Mouse (Mus musculus) G1E (cell line): ENCODE measurements around the gene B230219D22Rik. TPM values are rescaled to one million over a fixed set of nuclear protein-coding genes. Genes with fewer than 3 reads are reported as not detected.
"Not testable (repeated sequence)": the region's sequence is repeated elsewhere in the genome, so short reads cannot be mapped to it uniquely, and the experiment has no call there.

ENCODE experiments used
- ATAC-seq: 2 replicates; pipeline ENCODE4 v1.8.0; 2016; ENCODE audit warnings: mild to moderate bottlenecking; ENCODE audit not compliant: insufficient number of reproducible peaks, poor library complexity, low FRiP score, severe bottlenecking; ENCODE audit errors: extremely low read depth
- DNase-seq: peaks from one replicate; pipeline ENCODE4 v3.0.0; 2012; ENCODE audit warnings: low spot score
- H3K27me3 ChIP-seq: 2 replicates; pipeline ENCODE4 v1.6.1; 2012; ENCODE audit warnings: mild to moderate bottlenecking, low read length, inconsistent platforms; ENCODE audit not compliant: insufficient read depth
- H3K36me3 ChIP-seq: replicated peaks from 2 replicates; pipeline ENCODE3; 2012; ENCODE audit warnings: mild to moderate bottlenecking, inconsistent platforms
- H3K4me1 ChIP-seq: 2 replicates; pipeline ENCODE4 v1.6.1; 2012; ENCODE audit warnings: low read depth, low read length, inconsistent platforms, mixed read lengths; ENCODE audit not compliant: insufficient read depth
- H3K4me3 ChIP-seq: 2 replicates; pipeline ENCODE4 v1.5.1; 2012; ENCODE audit warnings: low read depth, mild to moderate bottlenecking, inconsistent platforms, low read length, moderate library complexity, mixed read lengths
- H3K9me3 ChIP-seq: replicated peaks from 2 replicates; pipeline ENCODE4 v1.6.1; 2012; ENCODE audit warnings: inconsistent platforms
- CTCF ChIP-seq: IDR thresholded peaks from 2 replicates; pipeline ENCODE4 v1.5.1; 2012; ENCODE audit warnings: low read depth, low read length, inconsistent platforms, mixed read lengths
- GATA1 ChIP-seq: IDR thresholded peaks from 2 replicates; pipeline ENCODE4 v1.6.1; 2012; ENCODE audit warnings: borderline replicate concordance, low read length, inconsistent platforms, mixed read lengths
- GATA2 ChIP-seq: IDR thresholded peaks from 2 replicates; pipeline ENCODE4 v1.6.1; 2012; ENCODE audit warnings: low read depth, low read length, inconsistent platforms, borderline replicate concordance
- POLR2AphosphoS5 ChIP-seq: IDR thresholded peaks from 2 replicates; pipeline ENCODE4 v1.6.1; 2012; ENCODE audit warnings: low read depth, low read length, inconsistent platforms; ENCODE audit not compliant: insufficient replicate concordance
- TAL1 ChIP-seq: conservative IDR thresholded peaks from 2 replicates; pipeline ENCODE4 v1.6.1; 2012; ENCODE audit warnings: low read depth, low read length, inconsistent platforms, mixed read lengths
- polyA plus RNA-seq: library from polyadenylated mRNA; stranded (reverse); fragments of >175 nt; gene quantifications from 2 replicates; pipeline ENCODE4 v1.2.3, GENCODE M21; 2012
- total RNA-seq, 2 experiments: library from RNA; stranded (forward) in 1 of 2; stranded (reverse) in 1 of 2; fragments of 200-1000 nt in 1 of 2; fragments of >200 nt in 1 of 2; fragmentation: Nextera tagmentation in 1 of 2; gene quantifications; 2 replicates each; pipeline ENCODE4 v1.2.3; 2014 to 2017

Gene B230219D22Rik
- total and polyA plus RNA-seq, 3 experiments, result 28.2 to 84.0 (median 64.2) TPM

DNA sequence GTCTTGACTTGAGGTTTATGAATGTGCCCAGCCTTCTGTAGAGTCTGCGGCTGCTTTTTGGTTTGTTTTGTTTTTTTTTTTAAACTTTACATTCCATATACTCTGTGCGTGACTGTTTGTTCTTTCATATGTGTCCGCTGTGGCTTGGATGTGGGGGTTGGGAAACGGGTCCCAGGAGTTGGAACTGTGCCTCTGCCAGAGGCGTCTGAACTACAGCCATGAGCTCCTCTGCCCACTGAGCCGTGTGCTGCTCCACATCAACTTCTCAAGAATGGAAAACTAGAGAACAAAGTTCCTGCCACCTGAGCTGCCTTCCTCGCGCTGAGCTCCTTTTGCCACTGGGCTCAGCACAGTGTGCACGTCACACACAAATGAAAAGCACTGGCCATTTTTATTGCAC is 10.7 kb upstream of the B230219D22Rik start:
- H3K4me1 ChIP-seq, result no peaks in the 10 kb centered on the region
- no peak overlapping the region for H3K4me3 ChIP-seq
- TF ChIP-seq TAL1 (no peak), POLR2AphosphoS5 (no peak), CTCF (no peak), GATA2 (no peak), GATA1 (no peak)
- H3K36me3 ChIP-seq, result peaks cover 72% of the 10 kb centered on the region
- no peaks in the 10 kb centered on the region for H3K9me3 ChIP-seq
- ATAC-seq (no peak), DNase-seq (no peak)
- no peaks in the 10 kb centered on the region for H3K27me3 ChIP-seq

DNA sequence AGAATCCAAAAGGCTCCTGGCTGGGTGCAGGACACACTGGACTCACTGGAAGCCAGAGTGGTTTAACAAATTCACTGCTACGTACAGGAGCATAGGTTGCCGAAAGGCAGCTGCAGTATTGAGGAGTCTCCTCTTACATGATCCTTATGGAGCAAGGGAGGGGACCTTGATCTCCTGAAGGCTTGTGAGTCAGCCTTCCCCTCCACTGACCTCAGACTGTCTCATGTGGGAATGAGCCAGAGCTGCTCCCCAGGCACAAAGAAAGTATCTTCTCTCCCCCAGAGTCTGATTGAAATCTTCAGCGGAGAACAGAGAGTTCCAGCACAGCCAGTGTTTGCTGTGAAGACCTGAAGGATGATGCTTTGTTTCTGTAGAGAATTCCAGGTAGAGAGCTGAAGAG is 9.3 kb upstream of the B230219D22Rik start:
- peaks cover 58% of the 10 kb centered on the region for H3K36me3 ChIP-seq
- ATAC-seq (no peak), DNase-seq (no peak)
- H3K4me1 ChIP-seq, result no peaks in the 10 kb centered on the region; the same call in 1 of the 2 replicates
- H3K4me3 ChIP-seq, result no peak overlapping the region
- H3K9me3 ChIP-seq, result no peaks in the 10 kb centered on the region
- no peaks in the 10 kb centered on the region for H3K27me3 ChIP-seq
- no peak for TF ChIP-seq TAL1
- no peak for TF ChIP-seq GATA2
- TF ChIP-seq CTCF, result no peak
- TF ChIP-seq GATA1, result no peak
- no peak for TF ChIP-seq POLR2AphosphoS5

DNA sequence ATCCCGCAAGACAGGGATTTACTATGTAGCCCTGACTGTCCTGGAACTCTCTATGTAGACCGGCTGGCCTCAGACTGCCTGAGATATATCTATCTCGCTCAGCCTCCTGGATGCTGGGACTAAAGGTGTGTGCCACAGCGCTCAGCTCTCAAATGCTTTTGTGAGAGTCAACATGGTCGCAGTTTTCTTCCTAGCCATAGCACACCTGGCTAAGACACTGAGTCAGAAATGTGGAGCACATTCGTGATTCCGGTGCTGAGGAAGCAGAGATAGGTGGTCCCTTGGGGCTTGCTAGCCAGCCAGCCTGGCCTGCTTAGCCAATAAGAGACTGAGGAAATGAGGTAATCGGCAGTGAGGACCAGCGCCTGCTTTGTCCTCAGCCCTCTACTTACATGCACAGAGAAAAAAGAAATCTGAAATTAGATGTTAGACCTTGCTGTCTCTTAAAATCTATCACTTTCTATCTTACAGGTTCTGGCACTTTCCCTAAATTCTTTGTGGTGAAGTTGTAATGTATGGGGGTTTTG is 6.8 kb upstream of the B230219D22Rik start:
- no peaks in the 10 kb centered on the region for H3K9me3 ChIP-seq
- DNase-seq, result no peak

DNA sequence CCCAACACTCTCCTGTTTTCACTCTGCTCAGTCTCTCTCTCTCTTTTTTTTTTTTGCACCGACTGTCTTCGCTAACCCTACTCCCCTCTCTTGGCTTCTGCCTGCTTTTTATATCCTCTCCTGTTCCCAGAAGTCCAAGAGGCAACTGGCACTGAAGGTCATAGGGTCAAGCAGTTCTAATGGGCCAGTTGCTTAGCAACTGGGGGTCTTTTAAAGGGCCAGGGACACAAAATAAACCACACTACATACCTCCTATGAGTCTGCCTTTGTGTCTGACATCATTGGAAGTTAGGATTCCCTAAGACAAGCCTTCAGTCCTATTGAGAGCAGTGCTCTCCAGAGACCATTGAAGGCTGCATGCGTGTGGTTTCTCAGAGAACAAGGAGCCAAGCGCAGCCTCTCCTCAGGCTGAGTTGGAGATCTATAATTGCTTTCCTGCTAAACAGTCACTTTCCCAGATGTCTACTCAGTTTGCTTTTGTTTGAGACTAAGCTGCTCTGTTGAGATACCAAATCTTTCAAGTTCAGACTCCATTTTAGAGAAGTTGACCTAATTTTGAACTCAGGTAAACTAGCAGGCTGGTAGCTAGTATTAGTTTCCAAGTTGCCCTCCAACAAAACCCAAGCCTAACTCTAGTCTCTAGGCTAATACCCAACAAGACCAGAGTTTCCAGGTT is 4.9 kb upstream of the B230219D22Rik start:
- ATAC-seq (no peak), DNase-seq (no peak)

More for the DNA sequence above, 6.8 kb upstream of the B230219D22Rik start:
- peaks cover 32% of the 10 kb centered on the region for H3K36me3 ChIP-seq
- H3K4me1 ChIP-seq, result peaks cover 2% of the 10 kb centered on the region
- ATAC-seq, result no peak
- no peak for TF ChIP-seq CTCF
- no peak for TF ChIP-seq TAL1
- no peak for TF ChIP-seq GATA2
- no peak for TF ChIP-seq POLR2AphosphoS5
- TF ChIP-seq GATA1, result no peak
- H3K4me3 ChIP-seq, result no peak overlapping the region
- no peaks in the 10 kb centered on the region for H3K27me3 ChIP-seq

DNA sequence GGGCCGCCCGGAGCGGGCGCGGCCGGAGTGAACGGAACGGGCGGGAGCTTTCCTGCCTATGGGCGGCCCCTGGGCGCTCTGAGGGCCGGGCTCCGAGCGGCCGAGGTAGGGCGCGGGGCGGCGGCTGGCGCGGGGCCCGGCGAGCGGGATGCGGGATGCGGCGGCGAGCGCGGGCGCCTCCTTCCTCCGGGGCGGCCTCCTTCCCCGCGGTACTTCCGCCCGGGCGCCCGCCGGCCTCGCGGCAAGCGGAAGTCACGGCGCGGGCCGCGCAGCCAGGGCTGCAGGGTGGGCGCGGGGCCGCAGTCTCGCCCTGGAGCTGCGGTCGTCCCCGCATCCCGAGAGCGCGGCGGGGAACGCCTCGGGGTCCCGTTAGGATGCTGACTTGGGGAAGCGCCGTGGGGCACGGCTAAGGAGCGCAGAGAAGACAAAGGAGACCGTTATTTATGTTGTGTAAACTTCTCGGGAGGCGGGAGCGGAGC is 358 bp downstream of the B230219D22Rik start:
- no peak for ATAC-seq
- peaks cover 39% of the 10 kb centered on the region for H3K4me1 ChIP-seq
- no peaks in the 10 kb centered on the region for H3K27me3 ChIP-seq
- DNase-seq, result peak; percentile 43
- no peaks in the 10 kb centered on the region for H3K9me3 ChIP-seq
- TF ChIP-seq TAL1 (no peak), POLR2AphosphoS5 (no peak), CTCF (no peak), GATA2 (no peak), GATA1 (no peak)
- H3K4me3 ChIP-seq, result peak overlapping the region; percentile 87
- H3K36me3 ChIP-seq, result peaks cover 24% of the 10 kb centered on the region

More for the DNA sequence above, 4.9 kb upstream of the B230219D22Rik start:
- H3K36me3 ChIP-seq, result peaks cover 14% of the 10 kb centered on the region
- peaks cover 10% of the 10 kb centered on the region for H3K4me1 ChIP-seq
- no peaks in the 10 kb centered on the region for H3K27me3 ChIP-seq
- no peak overlapping the region for H3K4me3 ChIP-seq
- H3K9me3 ChIP-seq, result no peaks in the 10 kb centered on the region
- TF ChIP-seq GATA1, result no peak
- TF ChIP-seq POLR2AphosphoS5, result no peak
- TF ChIP-seq CTCF, result no peak
- TF ChIP-seq TAL1, result no peak
- TF ChIP-seq GATA2, result no peak

DNA sequence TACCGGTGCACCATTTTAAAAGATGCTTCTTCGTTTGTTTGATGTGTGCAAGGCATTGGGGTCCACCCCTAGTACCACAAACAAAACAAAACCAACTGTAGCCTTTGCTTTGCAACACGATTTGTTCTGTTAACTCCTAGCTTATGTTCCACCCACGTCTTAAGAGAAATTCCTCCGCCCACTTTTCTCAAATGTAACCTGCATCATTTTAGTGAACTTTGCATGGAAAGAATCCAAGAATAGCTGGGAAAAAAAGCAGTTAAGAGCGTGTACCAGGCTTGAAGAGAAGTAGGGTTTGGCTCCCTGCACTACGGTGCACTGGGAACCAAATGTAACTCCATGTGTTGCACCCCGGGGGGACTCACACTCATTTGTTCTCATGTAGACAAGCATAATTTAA is 1.2 kb downstream of the B230219D22Rik start:
- no peak for TF ChIP-seq GATA2
- no peak for TF ChIP-seq TAL1
- no peak for TF ChIP-seq CTCF
- TF ChIP-seq POLR2AphosphoS5, result no peak
- TF ChIP-seq GATA1, result no peak
- H3K4me3 ChIP-seq, result peak overlapping the region; percentile 87
- no peak for DNase-seq

DNA sequence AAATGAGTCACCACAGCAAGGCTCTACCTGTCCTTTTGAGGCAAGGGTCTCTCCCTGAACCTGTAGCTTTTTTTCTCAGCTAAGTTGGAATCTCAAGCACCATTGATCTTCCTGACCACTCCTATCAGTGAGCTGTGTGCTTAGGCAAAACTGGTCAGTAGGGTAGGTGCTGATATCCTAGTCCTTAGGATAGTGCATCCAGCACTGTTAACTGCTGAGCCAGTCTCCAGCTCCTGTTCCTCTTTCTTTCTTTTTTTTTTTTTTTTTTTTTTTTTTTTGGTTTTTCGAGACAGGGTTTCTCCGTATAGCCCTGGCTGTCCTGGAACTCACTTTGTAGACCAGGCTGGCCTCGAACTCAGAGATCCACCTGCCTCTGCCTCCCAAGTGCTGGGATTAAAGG is 3.1 kb downstream of the B230219D22Rik start:
- DNase-seq, ATAC-seq, H3K4me3 ChIP-seq, H3K27me3 ChIP-seq, H3K9me3 ChIP-seq: not testable (repeated sequence)
- Histone ChIP-seq H3K36me3 (peaks cover 51% of the 10 kb centered on the region), H3K4me1 (peaks cover 50% of the 10 kb centered on the region)

More for the DNA sequence above, 1.2 kb downstream of the B230219D22Rik start:
- Histone ChIP-seq H3K4me1 (peaks cover 44% of the 10 kb centered on the region), H3K27me3 (no peaks in the 10 kb centered on the region), H3K9me3 (no peaks in the 10 kb centered on the region), H3K36me3 (peaks cover 32% of the 10 kb centered on the region)
- no peak for ATAC-seq
